Mouse (Mus musculus) left cerebral cortex, postnatal 10 days (tissue): ENCODE results near the gene Ergic1. TPM values are rescaled to one million over a fixed set of nuclear protein-coding genes. Genes with fewer than 3 reads are reported as not detected.
A peak's percentile ranks its signal among the peaks of the same experiment; 100 is the strongest.

Source experiments
- DNase-seq, 2 experiments: peaks; one replicate each; pipeline ENCODE4 v3.0.0; 2021 to 2022; ENCODE audit warnings: low spot score in 2 of 2, mixed read lengths in 1 of 2; ENCODE audit errors: extremely low spot score in 1 of 2
- intact Hi-C: fragments of 180-260 bp; cut with DNase I; formaldehyde crosslinking; loops from one replicate; pipeline ENCODE4 v1.15.1; 2025
- microRNA-seq: library from miRNA; unstranded; fragments of <30 nt; microRNA quantifications from one replicate; pipeline ENCODE4 v1.2.0, GENCODE M21; 2022
- total RNA-seq, 2 experiments: library from RNA; stranded (reverse); gene quantifications; 2 replicates each; pipeline ENCODE4 v1.2.3; 2021

Ergic1 gene
- total RNA-seq, 2 experiments from 2014 or later: 170 to 171 TPM

GRCm38 (mm10) chr17:26703671-26704070, 142.4 kb downstream of the Ergic1 start:
- no peak for DNase-seq
- intact Hi-C loops: no loop called here

- intact Hi-C loops: no loop called here
- DNase-seq: peak in 1 of 2 experiments; percentile 33
Measured at GRCm38 (mm10) chr17:26705463-26706359, 144.4 kb downstream of the Ergic1 start.

Small RNAs within 50 kb of the gene (microRNA-seq; reads per million reads assigned to microRNA genes)
- not detected for gene Gm22420

Other genes with a start within 250 kb of the Ergic1 start
- gene Neurl1b, start 146.7 kb upstream of the Ergic1 start, total RNA-seq: 100 to 1,000 TPM; 118 to 135 TPM
- gene Dusp1, start 639 bp downstream of the Ergic1 start, total RNA-seq: 10 to 100 TPM; 23.2 TPM
- 10 to 100 TPM; 31.3 to 34.7 TPM for gene Atp6v0e, start 101.7 kb downstream of the Ergic1 start, total RNA-seq
- gene Crebrf, start 154.2 kb downstream of the Ergic1 start, total RNA-seq: 10 to 100 TPM; 26.4 to 30.1 TPM
- gene Bnip1, start 219.6 kb downstream of the Ergic1 start, total RNA-seq: 10 to 100 TPM; 34.2 to 38.4 TPM